Mouse (Mus musculus): ENCODE results near the gene Cep164.

- TF ChIP-seq CTCF (IDR thresholded peaks at IDR 0.05; ENCODE audit: low read depth) (no peak), EP300 (IDR thresholded peaks at IDR 0.05; ENCODE audit: low read depth) (no peak)
Observed at GRCm38 (mm10) chr9:45839982-45840300, 11.4 kb upstream of the Cep164 start.
